Mouse (Mus musculus) limb, embryonic 15.5 days (tissue): ENCODE measurements around the gene Kif2c. TPM values are rescaled to one million over a fixed set of nuclear protein-coding genes. Genes with fewer than 3 reads are reported as not detected.

Experiments
- microRNA-seq: library from miRNA; unstranded; fragments of <30 nt; microRNA quantifications from one replicate; pipeline ENCODE4, GENCODE M21; 2016
- polyA plus RNA-seq: library from polyadenylated mRNA; unstranded; fragments of >200 nt; fragmentation: Nextera tagmentation; extraction: Ambion mirVana; gene quantifications from 2 replicates; pipeline ENCODE4 v1.2.1, GENCODE M21; 2015

Kif2c gene
- polyA plus RNA-seq, 1 experiment from 2014 or later, result 45.9 TPM

Small RNA genes within 50 kb of the gene (microRNA-seq; reads per million reads assigned to microRNA genes)
- not detected for gene Gm22398

Other genes with a start within 250 kb of the Kif2c start
- 85.3 and 90.8 TPM in 2 replicates for gene Urod, start 188.2 kb downstream of the Kif2c start, polyA plus RNA-seq
- gene Hectd3, start 187.3 kb downstream of the Kif2c start, polyA plus RNA-seq, result 11.2 and 11.5 TPM in 2 replicates
- 44.3 TPM in 2 replicates for gene Eif2b3, start 163.2 kb downstream of the Kif2c start, polyA plus RNA-seq
- gene Ptch2, start 86.6 kb downstream of the Kif2c start, polyA plus RNA-seq, result 13.7 and 15.8 TPM in 2 replicates
- 10.0 and 10.3 TPM in 2 replicates for gene Btbd19, start 56.9 kb downstream of the Kif2c start, polyA plus RNA-seq
- not detected in 2 replicates for gene Tctex1d4, start 55.8 kb downstream of the Kif2c start, polyA plus RNA-seq
- gene Plk3, start 48.7 kb downstream of the Kif2c start, polyA plus RNA-seq, result 5.7 and 6.8 TPM in 2 replicates
- gene Rps8, start 26.4 kb downstream of the Kif2c start, polyA plus RNA-seq, result 803 and 994 TPM in 2 replicates
- 10.0 and 12.4 TPM in 2 replicates for gene Tmem53, start 69.3 kb upstream of the Kif2c start, polyA plus RNA-seq
- gene Armh1, start 69.5 kb upstream of the Kif2c start, polyA plus RNA-seq, result 0.51 and 1.1 TPM in 2 replicates